Mouse (Mus musculus) left cerebral cortex, adult 9 months (tissue): ENCODE results near the gene Chil3.
A peak's percentile ranks its signal among the peaks of the same experiment; 100 is the strongest.
"Not testable (repeated sequence)": the region's sequence is repeated elsewhere in the genome, so short reads cannot be mapped to it uniquely, and the experiment has no call there.

Experiments used
- DNase-seq, 2 experiments: peaks; one replicate each; pipeline ENCODE4 v3.0.0; 2022; ENCODE audit warnings: low spot score in 2 of 2

Gene Chil3

DNA sequence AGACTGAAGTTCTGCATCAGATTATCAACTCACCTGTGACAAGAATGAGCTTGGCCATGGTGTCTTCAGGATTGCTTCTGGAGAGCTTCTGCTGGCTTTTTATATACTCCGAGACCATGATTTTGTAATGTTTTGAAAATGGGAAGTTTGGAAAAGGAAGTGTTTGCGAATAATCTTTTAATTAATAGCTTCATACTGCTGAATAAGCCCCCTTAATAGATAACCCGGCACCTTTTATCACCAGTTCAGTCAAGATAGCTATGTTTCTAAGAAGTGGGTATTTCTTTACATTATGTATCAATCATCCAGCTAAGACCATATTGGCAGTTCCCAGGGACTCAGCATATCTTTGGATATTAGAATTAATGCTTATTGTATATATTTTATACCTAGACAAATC, at the start of gene Chil3:
Gene Chil3 (minus strand): TSS at position 101 of the 400 bp plus-strand sequence.
- no peak for DNase-seq

DNA sequence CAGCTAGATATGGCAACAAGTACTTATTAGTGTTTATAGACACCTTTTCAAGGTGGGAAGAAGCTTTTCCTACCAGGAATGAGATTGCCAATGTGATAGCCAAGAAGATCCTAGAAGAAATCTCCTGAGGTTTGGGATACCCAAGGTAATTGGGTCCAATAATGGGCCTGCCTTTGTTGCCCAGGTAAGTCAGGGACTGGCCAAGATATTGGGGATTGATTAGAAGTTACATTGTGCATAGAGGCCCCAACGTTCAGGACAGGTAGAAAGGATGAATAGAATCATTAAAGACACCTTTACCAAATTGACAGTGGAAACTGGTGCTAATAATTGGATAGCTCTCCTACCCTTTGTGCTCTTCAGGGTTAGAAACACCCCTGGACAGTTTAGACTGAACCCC, 30.7 kb upstream of the Chil3 start:
- not testable (repeated sequence) for DNase-seq

DNA sequence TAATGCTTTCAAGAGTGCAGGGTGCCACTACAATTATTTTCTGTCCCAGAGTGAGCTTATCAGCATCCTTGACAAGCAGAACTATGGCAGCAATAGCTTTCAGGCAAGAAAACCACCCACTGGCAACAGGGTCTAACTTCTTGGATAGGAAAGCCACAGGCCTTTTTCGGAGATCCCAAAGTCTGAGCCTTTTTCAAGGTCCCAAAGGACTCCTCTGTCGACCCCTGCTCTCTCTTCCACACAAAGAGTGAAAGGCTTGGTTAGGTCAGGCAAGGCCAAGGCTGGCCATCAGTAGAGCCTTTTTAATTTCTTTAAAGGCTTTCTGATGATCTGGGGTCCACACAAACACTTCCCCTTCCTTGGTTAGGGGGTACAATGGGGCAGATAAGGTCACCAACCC, 29.9 kb upstream of the Chil3 start:
- DNase-seq = not testable (repeated sequence)

DNA sequence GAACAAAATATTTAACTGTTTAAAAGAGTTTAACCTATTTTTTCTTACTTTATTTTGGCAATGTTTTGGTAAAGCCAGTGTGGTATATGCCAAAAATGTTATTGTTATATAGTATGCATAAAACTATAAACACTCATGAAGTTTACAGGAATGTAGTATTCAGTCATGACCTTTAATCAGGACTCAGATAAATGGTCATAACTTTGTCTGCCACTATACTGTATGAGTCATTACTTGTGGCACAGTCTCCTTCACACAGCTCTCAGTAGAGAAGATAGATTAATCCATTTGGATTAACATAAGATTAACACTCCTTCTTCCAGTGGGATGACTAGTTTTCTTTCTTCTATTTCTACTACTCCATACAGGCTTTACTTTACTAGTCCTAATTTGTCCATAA, 28.9 kb upstream of the Chil3 start:
- DNase-seq = no peak

DNA sequence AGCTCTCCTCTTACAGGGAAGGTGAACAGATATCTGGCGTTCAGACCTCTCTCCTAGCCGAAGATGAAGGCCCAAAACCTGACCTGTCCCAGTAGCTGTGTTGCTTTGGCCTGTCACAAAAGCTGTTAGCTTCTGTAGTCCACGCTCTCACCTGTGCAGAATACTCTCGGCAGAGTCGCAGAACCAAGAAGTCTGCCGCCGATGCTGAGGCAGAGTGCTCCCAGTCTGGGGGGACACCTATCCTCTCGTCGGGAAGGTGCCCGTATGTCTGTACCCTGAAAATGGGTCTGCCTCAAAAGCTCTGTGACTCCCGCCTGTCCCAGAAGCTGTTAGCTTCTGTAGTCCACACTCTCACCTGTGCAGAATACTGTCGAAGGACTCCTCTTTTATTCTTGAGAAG, 28.1 kb upstream of the Chil3 start:
- DNase-seq = no peak

DNA sequence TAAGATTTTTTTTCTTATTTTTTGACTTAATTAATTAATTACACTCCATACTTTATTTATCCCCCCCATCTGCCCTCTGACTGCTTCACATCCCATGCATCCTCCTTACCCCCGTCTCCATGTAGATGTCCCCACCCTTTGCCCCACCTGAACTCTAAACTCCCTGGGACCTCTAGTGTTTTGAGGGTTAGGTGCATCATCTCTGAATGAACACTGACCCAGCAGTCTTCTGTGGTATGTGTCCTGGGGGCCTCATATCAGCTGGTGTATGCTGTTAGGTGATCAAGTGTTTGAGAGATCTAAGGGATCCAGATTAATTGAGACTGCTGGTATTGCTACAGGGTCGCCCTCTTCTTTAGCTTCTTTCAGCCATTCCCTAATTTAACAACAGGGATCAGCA, 20.6 kb upstream of the Chil3 start:
- no peak for DNase-seq

DNA sequence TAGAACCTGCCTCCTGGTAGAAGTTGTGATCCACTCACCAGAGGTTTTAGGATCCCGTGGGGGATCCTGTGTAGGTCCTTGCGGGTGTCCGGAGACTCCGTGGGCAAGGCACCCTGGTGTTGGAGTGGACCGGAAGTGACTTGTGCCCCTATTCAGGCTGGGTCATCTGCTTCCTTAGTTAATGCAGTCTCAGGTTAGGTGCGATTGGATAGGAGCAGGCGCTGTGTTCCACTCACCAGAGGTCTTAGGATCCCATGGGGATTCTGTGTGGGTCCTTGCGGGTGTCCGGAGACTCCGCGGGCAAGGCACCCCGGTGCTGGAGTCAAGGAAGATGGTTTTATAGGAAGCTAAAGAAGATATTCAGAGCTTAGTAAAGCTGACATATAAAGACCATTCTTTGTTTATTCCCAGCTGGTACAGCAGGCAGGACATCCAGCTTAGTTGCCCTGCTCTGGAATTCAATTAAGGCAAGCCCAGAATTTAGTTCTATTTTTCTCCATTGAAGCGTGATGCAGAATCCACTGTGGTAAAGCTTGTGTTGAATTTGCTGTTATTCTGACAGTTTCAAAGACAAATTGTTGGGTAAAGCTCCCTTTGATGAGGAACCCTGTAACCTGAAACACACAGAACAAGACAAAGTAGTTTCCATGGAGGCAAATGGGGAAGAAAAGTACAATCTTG, 10.3 kb upstream of the Chil3 start:
- DNase-seq = no peak

DNA sequence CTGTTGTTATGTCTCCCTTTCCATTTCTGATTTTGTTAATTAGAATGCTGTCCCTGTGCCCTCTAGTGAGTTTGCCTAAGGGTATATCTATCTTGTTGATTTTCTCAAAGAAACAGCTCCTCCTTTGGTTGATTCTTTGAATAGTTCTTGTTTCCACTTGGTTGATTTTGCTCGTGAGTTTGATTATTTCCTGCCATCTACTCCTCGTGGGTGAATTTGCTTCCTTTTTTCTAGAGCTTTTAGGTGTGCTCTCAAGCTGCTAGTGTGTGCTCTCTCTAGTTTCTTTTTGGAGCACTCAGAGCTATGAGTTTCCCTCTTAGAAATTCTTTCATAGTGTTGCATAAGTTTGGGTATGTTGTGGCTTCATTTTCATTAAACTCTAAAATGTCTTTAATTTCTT, 7.6 kb upstream of the Chil3 start:
- not testable (repeated sequence) for DNase-seq

DNA sequence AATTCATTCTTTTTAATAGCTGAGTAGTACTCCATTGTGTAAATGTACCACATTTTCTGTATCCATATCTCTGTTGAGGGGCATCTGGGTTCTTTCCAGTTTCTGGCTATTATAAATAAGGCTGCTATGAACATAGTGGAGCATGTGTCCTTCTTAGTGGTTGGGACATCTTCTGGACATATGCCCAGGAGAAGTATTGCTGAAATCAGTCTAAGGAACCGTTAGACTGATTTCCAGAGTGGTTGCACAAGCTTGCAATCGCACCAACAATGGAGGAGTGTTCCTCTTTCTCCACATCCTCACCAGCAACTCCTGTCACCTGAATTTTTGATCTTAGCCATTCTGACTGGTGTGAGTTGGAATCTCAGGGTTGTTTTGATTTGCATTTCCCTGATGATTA, 5.1 kb upstream of the Chil3 start:
- DNase-seq = not testable (repeated sequence)

DNA sequence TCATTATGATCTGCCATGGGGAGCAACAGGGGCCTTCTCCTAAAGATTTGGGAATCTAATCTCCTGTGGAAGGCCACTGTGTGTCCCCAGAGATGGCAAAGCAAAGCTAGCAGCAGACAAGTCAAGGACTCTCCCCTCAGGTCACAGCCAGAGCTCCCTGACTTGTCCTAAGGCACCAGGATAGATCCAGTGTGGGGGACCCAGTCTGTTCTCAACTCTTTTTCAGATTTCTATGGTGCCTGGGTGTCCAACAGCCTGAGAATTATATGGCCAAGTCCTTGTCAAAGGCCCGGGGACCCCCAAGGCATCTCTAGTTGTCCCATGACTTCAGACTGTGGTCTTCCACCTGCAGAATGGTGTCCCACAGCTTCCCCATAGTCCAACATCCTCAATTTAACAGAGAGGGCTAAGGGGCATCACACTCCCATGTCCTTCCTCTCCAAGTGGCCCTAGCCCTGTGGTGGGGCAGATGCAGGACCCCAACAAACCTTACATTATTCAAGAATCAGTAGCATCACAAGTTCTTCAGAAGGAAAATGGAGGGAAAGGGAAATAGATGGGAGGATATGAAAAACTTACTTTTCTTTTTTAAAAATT, 3.9 kb upstream of the Chil3 start:
- no peak for DNase-seq

DNA sequence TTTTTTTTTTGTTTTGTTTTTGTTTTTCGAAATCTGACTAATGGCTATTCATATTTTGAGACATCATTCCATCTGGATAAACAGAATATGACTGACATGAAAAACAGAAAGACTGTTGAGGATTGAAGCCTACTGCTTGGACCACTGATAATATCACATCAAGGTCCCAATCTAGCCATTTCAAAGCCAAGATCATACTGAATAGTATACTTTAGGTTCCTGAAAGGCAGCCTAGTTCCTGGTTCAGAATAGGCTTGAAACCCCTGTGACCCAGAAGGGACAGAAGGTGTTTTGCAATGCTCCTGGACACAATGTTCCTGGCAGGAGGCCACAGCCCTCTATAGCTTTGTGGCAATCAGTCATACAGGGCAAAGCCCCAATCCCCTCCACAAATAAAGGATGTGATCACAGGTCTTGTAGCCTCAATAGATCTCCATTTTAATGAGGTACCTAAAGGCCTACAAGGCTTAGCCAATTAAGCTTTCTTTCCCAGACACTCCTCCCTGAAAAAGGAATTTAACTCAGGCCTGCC, 3.2 kb upstream of the Chil3 start:
- no peak for DNase-seq

DNA sequence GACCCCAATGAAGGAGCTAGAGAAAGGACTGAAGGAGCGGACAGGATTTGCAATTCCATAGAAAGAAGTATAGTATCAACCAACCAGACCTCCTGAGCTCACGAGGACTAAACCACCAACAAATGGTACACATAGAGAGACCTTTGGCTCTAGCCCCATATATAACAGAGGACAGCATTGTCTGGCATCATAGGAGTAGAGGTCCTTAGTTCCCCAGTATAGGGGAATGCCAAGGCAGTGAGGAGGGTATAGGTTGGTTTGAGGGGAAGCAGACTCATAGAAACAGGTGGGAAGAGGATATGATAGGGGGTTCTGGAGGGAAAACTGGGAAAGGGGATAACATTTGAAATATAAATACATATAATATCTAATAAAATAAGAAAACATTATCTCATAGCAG, 13.0 kb downstream of the Chil3 start:
- no peak for DNase-seq

DNA sequence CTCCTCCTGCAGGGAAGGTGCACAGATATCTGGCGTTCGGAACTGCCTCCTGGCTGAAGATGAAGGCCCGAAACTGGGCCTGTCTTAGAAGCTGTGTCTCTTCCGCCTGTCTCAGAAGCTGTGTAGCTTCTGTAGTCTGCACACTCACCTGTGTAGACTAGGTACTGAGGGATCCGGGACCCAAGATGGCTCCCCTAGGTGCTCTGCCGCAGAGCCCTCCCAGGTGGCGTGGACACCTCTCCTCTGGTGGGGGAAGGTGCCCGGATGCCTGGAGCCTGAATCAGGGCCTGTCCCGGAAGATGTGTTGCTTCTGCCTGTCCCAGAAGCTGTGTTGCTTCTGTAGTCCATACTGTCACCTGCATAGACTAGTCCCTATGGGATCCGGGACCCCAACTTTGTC, 23.3 kb downstream of the Chil3 start:
- no peak for DNase-seq

DNA sequence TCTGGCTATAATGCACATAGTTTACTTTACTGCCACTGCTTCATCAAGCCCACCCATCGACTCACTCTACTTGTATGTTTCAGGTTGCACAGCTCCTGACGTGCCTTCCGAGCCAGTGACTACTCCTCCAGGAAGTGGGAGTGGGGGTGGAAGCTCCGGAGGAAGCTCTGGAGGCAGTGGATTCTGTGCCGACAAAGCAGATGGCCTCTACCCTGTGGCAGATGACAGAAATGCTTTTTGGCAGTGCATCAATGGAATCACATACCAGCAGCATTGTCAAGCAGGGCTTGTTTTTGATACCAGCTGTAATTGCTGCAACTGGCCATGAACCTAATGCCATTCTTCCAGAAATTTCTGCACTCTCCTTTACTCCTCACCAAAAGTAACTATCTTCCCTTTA, 35.7 kb downstream of the Chil3 start:
- DNase-seq = peak; percentile 46 to 84

DNA sequence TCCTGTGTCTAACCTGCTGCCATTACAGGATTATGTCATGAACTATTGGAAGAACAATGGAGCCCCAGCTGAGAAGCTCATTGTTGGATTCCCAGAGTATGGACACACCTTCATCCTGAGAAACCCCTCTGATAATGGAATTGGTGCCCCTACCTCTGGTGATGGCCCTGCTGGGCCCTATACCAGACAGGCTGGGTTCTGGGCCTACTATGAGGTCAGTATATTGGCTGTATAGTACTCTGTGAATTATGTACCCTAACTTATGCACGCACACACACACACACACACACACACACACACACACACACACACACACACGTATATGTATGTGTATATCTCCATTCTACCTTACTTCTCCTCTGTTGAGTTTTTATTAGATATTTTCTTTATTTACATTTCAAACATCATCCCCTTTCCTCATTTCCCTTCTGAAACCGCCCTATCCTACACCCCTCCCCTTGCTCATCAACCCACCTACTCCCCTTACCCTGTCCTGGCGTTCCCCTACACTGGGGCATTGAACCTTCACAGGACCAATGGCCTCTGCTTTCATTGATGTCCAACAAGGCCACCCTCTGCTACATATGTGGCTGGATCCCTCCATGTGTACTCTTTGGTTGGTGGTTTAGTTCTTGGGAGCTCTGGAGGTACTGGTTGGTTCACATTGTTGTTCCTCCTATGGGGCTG, 38.4 kb downstream of the Chil3 start:
- DNase-seq = no peak

DNA sequence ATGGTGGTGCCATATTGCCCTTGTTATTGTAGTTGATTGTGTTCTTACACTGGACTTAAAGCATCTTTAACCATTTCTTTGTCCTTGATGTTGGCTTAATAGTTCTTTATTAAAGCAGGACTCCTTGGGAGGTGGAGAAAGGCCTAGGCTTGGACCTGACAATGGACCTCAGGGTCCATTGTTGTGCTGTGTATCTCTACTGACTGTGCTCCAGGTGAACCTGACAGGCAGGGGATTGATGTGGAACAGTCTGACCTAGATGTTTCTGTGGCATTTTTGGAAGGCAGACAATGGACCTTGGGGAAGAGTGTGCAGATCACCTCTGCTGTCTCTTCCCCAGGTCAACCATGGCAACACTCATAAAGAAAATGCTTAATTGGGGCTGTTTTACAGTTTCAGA, 40.4 kb downstream of the Chil3 start:
- no peak for DNase-seq

DNA sequence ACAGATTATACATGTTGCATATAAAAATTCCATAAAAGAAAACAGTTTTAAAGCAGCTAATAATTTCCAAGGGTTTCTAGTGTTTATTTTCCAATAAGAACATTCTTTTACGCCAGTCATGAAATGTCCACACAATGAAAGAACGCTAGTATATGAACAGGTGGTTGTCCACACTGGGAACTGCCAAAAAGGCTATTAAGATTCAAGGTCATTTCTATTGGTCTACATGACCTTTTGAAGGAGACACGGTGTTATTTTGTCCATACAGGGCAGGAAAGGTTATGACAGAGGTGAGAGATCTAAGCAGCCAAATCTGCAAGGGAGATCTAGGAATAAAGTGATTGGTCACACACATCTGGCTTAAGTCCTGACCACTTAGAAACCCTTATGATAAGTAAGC, 54.4 kb downstream of the Chil3 start, which contains the start of gene Chia1:
Gene Chia1 (plus strand): TSS at position 301 of the 400 bp plus-strand sequence.
- DNase-seq = no peak
